Mouse (Mus musculus) brain, embryonic 14.5 days (tissue): ENCODE measurements around the gene Atxn3.

ENCODE experiments used
- CTCF ChIP-seq: fragments of 200-500 bp; IDR thresholded peaks from 2 replicates; pipeline ENCODE4 v1.5.1; 2012; ENCODE audit warnings: inconsistent platforms, mild to moderate bottlenecking, moderate library complexity, borderline replicate concordance; ENCODE audit not compliant: insufficient read depth, insufficient read length; ENCODE audit errors: extremely low read depth
- POLR2A ChIP-seq: fragments of 200-500 bp; IDR thresholded peaks from 2 replicates; pipeline ENCODE4 v1.6.1; 2012; ENCODE audit warnings: mild to moderate bottlenecking, inconsistent platforms, borderline replicate concordance; ENCODE audit not compliant: poor library complexity, insufficient read depth, insufficient read length, severe bottlenecking; ENCODE audit errors: extremely low read depth

GRCm38 (mm10) chr12:101957942-101958544 is at the start of gene Atxn3:
- TF ChIP-seq CTCF (peak; percentile 50), POLR2A (peak; percentile 76)
